Mouse (Mus musculus) lung, postnatal 10 days (tissue): Measurements from ENCODE around the gene Sema4b.
A peak's percentile ranks its signal among the peaks of the same experiment; 100 is the strongest.

Experiments used
- DNase-seq: peaks from one replicate; pipeline ENCODE4 v3.0.0; 2021

Gene Sema4b

GRCm38 (mm10) chr7:80178037-80178729 is 8.5 kb upstream of the Sema4b start:
- no peak for DNase-seq

DNA sequence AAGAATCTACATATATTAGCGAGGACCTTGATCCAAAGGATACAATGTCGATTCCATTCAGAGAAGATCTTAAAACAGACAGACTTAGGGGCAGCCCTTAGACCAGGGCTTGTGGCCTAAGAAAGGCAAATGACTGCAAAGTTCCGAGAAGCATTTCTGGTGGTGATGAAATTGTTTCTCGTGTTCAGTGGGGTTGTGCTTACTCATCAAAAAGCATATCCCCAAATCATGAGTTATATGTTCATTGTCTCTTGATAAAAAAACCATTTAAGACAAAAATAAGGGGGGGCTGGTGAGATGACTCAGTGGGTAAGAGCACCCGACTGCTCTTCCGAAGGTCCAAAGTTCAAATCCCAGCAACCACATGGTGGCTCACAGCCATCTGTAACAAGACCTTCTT is 7.3 kb upstream of the Sema4b start:
- no peak for DNase-seq

DNA sequence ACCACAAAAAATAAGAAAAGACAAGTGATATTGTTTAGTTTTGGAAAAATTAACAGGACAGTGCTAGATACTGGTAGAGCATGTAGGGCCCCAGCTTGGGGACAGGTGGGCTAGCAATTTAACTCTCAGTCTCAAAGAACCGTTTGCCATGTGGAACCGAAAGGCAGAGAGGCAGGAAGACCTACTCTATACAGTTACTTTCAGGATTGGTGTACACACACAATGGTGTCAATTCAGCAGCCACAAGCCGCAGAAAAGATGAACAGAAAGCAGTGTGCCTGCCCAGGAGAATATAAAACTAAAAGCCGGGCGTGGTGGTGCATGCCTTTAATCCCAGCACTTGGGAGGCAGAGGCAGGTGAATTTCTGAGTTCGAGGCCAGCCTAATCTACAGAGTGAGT is 6.9 kb upstream of the Sema4b start:
- DNase-seq = no peak

DNA sequence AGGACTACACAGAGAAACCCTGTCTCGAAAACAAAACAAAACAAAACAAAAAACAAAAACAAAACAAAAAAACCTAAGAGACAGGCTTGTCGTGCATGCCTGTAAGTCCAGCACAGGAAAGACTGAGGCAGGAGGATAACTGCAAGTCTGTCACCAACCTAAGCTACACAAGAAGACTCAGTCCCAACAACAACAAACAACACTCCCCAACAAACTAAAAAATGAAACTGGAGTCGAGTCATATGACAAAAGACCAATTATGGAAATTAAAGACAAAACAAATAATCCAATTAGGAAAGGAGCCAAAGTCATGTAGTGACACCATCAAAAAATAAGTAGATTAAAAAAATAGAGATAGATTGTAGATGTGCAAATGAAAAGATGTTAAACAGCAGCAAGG is 6.4 kb upstream of the Sema4b start:
- no peak for DNase-seq

GRCm38 (mm10) chr7:80181078-80181477 is 5.6 kb upstream of the Sema4b start:
- DNase-seq = no peak

DNA sequence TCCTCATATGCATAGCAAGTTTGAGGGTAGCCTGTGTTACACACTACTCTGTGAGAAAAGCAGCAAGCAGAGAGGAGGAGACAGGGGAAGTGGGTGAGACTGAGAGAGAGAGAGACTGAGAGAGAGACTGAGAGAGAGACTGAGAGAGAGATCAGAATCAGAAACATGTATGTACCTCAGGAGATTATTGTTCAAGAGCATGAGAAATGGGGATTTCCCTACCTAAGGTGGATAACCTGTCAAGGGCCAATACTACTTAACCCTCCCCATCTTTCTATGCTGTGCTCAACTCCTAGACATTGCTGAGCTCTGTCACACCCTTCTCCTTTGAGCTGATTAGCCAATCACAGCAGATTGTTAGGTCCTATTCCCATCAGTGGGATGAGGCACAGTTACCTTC is 4.5 kb upstream of the Sema4b start:
- DNase-seq = no peak

DNA sequence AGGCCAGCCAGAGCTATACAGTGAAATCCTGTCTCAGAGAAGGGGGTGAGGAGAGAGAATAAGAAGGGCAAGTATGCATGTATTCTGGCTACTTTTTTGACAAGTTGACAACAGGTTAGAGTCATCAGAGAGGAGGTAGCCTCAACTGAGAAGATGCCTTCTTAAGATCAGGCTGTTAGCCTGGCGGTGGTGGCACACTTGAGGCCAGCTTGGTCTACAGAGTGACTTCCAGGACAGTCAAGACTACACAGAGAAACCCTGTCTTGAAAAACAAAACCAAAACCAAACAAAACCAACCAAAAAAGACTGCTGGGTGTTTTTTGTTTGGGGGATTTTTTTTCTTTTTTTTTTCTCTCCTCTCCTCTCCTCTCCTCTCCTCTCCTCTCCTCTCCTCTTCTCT is 3.2 kb upstream of the Sema4b start:
- DNase-seq = no peak

GRCm38 (mm10) chr7:80183969-80184368 is 2.7 kb upstream of the Sema4b start:
- no peak for DNase-seq

- DNase-seq = no peak
Measured at GRCm38 (mm10) chr7:80184551-80184950, 2.1 kb upstream of the Sema4b start.

DNA sequence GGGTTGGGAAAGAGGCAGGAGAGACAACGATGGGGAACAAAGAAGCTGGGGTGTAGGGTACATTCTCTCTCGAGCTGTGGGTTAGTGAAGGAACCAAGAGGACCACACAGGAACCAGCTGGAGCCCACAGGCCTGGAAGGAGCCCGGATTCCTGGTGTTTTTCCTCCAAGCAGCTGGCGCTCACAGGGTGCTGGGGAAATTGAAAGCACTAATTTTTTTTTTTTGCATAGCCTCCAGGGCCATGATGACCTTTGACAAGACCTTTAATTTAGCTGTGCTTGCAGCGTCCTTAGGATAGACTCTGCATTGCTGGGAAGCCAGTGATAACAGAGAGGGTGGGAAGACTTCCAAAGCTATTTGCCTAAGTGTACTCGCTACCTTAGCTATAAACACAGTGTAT is 1.7 kb upstream of the Sema4b start:
- no peak for DNase-seq

GRCm38 (mm10) chr7:80186021-80186420 is 620 bp upstream of the Sema4b start:
- no peak for DNase-seq

DNA sequence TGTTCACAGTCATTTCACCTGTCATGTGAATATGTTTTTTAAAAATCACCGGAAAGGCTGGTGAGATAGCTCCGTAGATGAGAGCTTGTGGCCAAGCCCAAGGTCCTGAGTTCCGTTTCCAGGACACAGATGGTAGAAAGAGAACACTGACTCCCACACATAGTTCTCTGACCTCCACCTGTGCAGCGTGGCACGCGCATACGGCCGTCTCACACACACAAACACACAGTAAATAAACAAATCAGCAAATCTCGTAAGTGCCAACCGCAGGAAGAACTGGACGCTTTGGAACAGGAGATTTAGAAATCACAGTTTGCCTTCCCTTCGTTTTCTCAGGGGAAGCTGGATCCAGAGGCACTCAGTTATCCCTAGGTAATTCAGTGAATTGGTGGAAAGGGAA is 860 bp downstream of the Sema4b start:
- DNase-seq = no peak

DNA sequence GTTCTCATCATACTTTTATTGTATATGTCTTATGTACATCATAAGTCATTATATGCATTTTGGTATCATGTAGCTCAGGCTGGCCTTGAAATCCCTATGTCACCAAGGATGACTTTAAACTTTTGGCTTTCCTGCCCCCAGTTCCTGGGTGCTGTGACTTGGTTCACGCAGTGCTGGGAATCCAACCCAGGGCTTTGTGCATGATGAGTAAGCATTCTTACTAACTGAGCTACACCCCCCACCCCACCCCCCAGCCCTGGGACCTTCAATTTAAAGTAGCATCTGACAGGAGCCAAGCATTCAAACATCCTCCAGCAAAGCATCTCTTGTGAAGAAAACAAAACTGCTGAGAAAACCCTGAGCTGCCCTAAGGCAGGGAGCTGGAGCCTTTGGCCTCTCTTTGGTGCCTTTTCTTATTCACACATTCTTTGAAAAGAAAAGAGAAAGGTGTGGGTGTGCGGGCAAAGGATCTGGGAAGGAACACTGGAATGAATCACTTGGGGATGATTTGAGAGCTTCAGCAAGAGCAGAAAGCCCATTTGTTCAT is 2.0 kb downstream of the Sema4b start:
- DNase-seq = no peak

GRCm38 (mm10) chr7:80189147-80189933 is 2.7 kb downstream of the Sema4b start:
- DNase-seq = no peak

DNA sequence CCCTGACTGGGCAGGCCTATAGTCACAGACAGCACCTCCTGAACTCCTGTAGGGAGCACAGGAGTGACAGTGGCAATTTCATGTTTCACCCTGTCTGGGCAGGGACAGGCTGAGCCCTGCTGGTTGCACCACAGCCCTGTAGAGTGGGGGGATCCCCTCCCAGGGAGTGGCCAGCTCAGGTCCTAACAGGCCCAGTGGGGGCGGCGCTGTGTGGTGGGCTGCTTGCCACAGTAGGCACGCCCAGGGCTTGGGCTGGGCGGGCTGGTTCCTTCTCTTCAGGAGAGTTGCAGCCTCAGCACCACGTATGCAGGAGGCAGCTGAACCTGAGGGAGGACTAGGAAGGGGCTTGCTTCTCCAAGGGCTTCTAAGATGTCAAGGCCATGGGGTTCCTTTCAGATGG is 4.8 kb downstream of the Sema4b start:
- DNase-seq = peak; percentile 80

DNA sequence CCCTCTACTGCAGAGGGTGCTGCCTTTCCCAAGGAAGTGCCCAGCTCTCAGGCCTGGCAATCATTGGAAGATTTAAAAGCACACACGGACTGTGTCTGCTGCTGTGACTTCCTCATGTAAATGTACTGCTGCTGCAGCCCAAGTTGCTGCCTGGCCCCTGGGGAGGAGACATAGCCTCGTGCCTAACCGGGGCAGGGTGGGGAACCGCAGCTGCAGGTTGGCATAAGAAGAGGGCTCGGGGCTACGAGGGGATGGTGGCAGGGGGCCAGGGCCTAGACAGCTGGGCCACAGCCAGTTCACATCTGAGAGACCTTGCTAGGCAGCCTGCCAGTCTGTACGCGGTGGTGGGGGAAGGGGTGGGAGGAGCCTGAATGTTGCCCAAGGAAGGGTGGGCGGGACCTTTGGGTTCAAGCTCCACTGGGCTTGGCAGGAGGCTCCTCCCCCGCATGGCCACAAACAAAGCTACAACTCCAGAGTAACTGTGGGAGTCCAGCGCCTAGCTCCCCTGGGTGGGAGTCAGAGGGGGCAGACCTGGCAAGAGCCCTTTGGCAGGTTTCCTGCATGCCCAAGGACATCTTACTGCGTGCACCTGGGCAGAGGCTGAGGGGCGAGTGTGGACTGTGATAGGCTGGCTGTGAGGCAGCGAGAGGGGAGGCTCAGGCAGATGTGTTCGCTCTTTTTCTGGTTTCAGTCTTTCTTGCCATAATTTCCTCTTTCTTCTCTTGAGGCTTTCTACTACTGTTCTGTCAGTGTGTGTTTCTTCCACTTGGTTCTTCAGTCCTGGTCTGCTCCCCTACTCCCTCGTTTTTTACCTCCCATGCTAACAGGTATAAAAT is 5.8 kb downstream of the Sema4b start:
- peak; percentile 91 for DNase-seq

DNA sequence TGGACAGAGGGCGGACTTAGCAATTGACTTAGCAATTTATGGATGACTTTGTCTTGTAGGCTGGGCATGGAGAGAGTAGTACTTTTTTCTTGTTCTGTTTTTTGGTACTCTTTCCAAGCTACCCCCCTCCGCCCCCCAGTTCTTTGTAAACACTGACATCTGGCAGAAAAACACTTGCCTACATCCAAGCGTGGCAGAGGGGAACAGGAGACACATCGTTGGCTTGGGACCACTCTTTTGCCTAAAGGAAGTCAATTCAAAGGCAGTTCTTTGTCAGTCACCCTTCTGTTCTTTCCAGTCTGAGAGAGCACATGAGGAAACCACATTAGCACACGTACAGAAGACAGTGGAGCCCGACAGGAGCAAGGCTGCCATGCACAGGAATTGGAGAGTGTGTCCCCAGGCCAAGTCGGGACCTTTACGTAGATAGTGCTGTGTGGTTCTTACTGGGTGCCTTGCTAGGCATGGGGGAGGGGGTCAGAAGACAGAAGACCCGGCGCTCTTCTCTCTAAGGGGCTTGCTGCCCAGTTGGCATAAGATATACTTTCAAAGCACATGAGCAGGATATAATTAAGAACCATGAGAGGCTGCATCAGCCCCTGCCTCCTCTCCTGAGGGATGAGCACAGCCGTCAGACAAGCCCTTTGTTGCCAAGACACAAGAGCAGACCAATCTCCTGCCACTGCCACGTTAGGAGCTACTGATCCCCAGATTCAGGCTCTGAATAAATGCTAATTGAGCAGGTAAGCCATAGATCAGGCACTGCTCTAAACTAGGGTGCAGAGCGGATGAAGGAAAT is 7.5 kb downstream of the Sema4b start:
- peak; percentile 50 for DNase-seq

DNA sequence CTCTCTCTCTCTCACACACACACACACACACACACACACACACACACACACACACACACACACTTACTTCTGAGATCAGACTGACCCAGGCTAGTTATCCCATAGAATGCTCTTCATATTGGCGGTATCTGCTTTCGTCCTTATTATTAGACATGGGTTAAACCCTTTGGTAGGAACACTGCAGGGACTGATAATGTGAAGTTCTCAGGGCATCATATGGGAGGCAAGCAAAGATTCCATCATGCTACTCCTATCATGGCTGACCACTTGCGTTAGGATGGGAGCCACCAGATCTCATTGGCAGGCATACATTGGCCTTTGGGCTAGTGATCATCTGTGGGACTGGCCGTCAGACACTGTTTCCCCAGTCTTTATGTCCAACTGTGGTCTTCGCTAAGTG is 8.5 kb downstream of the Sema4b start:
- DNase-seq = no peak

DNA sequence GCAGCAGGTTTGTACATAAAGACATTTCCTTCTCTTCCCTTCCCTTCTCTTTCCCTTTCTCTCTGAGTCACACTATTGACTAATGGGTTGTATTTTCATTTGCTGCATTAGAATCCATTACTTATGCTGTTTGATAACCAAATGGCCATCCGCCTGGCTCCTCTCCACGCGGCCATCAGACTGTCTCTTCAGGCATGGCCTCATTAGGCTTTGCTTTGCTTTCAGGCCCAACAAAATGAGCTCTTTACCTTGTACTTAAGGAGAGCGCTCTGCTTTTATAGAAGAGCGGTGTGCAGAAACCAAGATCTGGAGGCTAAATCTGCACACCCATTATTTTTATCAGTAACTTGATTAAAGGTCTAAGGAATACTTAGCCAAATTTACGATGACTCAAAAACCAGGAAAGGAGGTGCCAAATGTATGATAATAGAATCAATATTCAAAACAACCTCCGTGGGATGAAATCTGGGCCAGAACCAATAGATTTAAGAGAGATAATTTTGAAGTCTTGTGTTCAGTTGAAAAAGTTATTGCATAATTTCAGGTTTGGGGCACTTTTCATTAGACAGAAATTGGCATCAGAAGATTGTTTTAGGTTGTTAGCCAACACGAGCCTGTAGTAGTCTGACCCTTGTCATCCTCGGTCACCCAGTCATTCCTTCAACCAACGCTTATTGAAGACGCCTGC is 9.1 kb downstream of the Sema4b start:
- DNase-seq = no peak

GRCm38 (mm10) chr7:80197371-80197770 is 10.7 kb downstream of the Sema4b start:
- DNase-seq = no peak

DNA sequence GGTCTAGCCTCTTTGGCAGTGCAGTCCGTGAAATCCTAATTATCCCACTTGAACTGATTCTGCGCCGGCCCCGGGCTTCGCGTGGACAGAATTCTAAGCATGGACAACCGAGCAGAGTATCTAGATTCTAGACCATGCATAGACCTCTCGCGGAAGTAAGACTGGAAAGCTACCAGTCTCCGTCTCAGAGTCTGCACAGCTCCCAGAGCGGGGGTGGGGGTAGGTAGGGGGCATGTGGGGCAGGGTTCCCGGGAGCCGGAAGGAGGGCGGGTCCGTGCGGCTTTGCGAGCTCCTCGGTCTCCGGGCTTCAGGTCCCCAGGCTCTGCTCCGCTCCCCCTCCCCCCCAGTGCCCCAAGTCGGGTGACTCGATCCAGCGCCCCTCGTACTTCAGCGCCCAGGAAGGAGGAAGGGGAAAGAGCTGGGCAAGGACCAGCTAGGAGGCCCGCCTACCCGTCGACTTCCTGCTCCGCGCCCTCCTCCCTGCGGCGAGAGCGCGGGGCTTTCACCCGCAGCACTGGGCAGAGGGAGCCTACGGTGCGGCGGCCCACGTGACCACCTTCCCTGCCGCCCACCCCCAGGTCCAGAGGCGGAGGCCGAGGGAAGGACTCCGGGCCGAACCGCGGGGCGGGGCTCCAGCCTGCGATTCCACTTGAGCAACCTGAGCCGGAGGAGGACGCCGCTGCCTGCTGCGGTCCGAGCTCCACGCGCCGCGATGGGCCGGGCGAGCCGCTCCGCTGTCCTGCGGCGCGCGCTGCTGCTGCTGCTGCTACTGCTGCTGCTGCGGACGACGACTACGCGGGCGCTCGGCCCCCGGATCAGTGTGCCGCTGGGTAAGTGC is 11.5 kb downstream of the Sema4b start:
- peak; percentile 88 for DNase-seq
